Mouse (Mus musculus) E14TG2a.4 (cell line): ENCODE results near the gene Wwc1.

Experiments
- H3K27me3 ChIP-seq: 2 replicates; pipeline ENCODE4 v1.6.1; 2014; ENCODE audit warnings: low read length, control low read depth; ENCODE audit not compliant: insufficient read depth
- H3K36me3 ChIP-seq: 2 replicates; pipeline ENCODE4 v1.6.1; 2014; ENCODE audit warnings: low read length, control low read depth; ENCODE audit not compliant: insufficient read depth
- H3K4me1 ChIP-seq: replicated peaks from 2 replicates; pipeline ENCODE4 v1.6.1; 2014; ENCODE audit warnings: low read depth, low read length, control low read depth
- H3K4me3 ChIP-seq: replicated peaks from 2 replicates; pipeline ENCODE4 v1.5.1; 2014; ENCODE audit warnings: mild to moderate bottlenecking, low read length
- H3K9me3 ChIP-seq: 2 replicates; pipeline ENCODE4 v1.6.1; 2014; ENCODE audit warnings: low read length, control low read depth
- CTCF ChIP-seq: conservative IDR thresholded peaks from 2 replicates; pipeline ENCODE4 v1.5.1; 2014; ENCODE audit warnings: low read length
- NANOG ChIP-seq: IDR thresholded peaks from 2 replicates; pipeline ENCODE4 v1.6.1; 2014; ENCODE audit warnings: borderline replicate concordance, low read length, mixed read lengths
- POU5F1 ChIP-seq: IDR thresholded peaks from 2 replicates; pipeline ENCODE4 v1.6.1; 2014; ENCODE audit warnings: low read length, borderline replicate concordance

The Wwc1 gene

GRCm38 (mm10) chr11:35977796-35978195 is 2.5 kb downstream of the Wwc1 start:
- Histone ChIP-seq H3K9me3 (no peaks in the 10 kb centered on the region), H3K4me3 (no peak overlapping the region), H3K4me1 (peaks cover 84% of the 10 kb centered on the region), H3K36me3 (peaks cover 11% of the 10 kb centered on the region), H3K27me3 (peaks cover 34% of the 10 kb centered on the region)
- no peak for TF ChIP-seq POU5F1
- no peak for TF ChIP-seq NANOG
- TF ChIP-seq CTCF, result no peak

GRCm38 (mm10) chr11:35977096-35977495 is 3.2 kb downstream of the Wwc1 start:
- Histone ChIP-seq H3K36me3 (peaks cover 11% of the 10 kb centered on the region), H3K27me3 (peaks cover 34% of the 10 kb centered on the region), H3K9me3 (no peaks in the 10 kb centered on the region), H3K4me1 (peaks cover 85% of the 10 kb centered on the region), H3K4me3 (no peak overlapping the region)
- TF ChIP-seq CTCF (no peak), NANOG (no peak), POU5F1 (no peak)

- Histone ChIP-seq H3K4me3 (0 out of 2 replicates have a peak overlapping the region, but pooled peaks have one; percentile 11), H3K9me3 (no peaks in the 10 kb centered on the region), H3K27me3 (peaks cover 27% of the 10 kb centered on the region), H3K36me3 (peaks cover 11% of the 10 kb centered on the region), H3K4me1 (peaks cover 85% of the 10 kb centered on the region)
- TF ChIP-seq NANOG (no peak), CTCF (no peak), POU5F1 (no peak)
These were observed 3.8 kb downstream of the Wwc1 start for GRCm38 (mm10) chr11:35976482-35976881.

DNA sequence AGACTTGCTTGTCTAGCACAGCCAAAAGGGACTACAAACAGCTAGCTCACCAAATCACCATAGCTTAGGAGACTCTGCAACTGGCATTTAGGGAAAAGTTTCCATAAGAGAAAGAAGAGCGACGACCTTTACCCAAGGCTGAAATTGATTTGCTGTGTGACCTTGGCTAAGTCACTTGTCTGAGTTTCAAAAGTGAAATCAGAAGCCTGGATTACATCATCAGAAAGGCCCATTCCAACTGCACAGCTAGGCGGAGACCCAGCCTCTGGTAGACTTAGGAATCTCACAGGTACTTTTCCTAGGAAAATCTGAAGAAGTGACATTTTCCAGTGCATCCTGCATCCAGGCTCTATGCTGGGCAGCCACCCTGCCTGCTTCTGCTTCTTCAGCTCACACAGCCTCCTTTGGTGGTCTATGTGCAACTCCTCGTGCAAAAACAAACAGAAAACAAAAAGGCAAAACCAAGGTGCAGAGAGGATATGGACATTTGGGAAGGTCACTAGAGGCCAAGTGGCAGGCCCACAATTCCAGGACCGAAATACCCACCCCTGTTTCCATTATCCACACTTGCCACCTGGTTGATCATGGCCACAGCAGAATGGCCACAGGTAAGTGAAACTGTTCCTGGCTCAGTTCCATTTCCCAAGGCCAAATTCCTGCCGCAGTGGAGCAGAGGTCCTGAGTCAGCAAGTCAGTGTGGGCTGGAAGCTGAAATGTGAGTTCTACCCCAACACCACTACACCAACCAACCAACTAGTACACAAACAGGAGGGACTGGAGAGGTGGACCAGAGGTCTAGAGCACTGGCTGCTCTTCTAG is 5.5 kb downstream of the Wwc1 start:
- peaks cover 19% of the 10 kb centered on the region; the same call in 1 of the 2 replicates for H3K27me3 ChIP-seq
- H3K36me3 ChIP-seq, result peaks cover 20% of the 10 kb centered on the region
- H3K4me3 ChIP-seq, result no peak overlapping the region
- TF ChIP-seq POU5F1 (no peak), NANOG (no peak), CTCF (no peak)
- H3K4me1 ChIP-seq, result peaks cover 85% of the 10 kb centered on the region
- H3K9me3 ChIP-seq, result no peaks in the 10 kb centered on the region

GRCm38 (mm10) chr11:35973135-35973534 is 7.2 kb downstream of the Wwc1 start:
- peaks cover 22% of the 10 kb centered on the region for H3K36me3 ChIP-seq
- H3K9me3 ChIP-seq, result no peaks in the 10 kb centered on the region
- TF ChIP-seq CTCF (no peak), POU5F1 (no peak), NANOG (no peak)
- H3K27me3 ChIP-seq, result 0 out of 2 replicates have a peak, but pooled peaks cover 5% of the 10 kb centered on the region
- no peak overlapping the region for H3K4me3 ChIP-seq
- peaks cover 75% of the 10 kb centered on the region for H3K4me1 ChIP-seq

GRCm38 (mm10) chr11:35972270-35972931 is 7.9 kb downstream of the Wwc1 start:
- peaks cover 27% of the 10 kb centered on the region for H3K36me3 ChIP-seq
- H3K9me3 ChIP-seq, result no peaks in the 10 kb centered on the region
- TF ChIP-seq NANOG (no peak), CTCF (no peak), POU5F1 (no peak)
- no peak overlapping the region for H3K4me3 ChIP-seq
- H3K4me1 ChIP-seq, result peaks cover 75% of the 10 kb centered on the region
- H3K27me3 ChIP-seq, result no peaks in the 10 kb centered on the region

GRCm38 (mm10) chr11:35970806-35971705 is 9.3 kb downstream of the Wwc1 start:
- TF ChIP-seq POU5F1, result no peak
- no peak for TF ChIP-seq NANOG
- TF ChIP-seq CTCF, result no peak
- H3K27me3 ChIP-seq, result no peaks in the 10 kb centered on the region

GRCm38 (mm10) chr11:35968291-35968690 is 12.0 kb downstream of the Wwc1 start:
- no peak for TF ChIP-seq POU5F1
- no peak for TF ChIP-seq CTCF
- TF ChIP-seq NANOG, result no peak
- H3K27me3 ChIP-seq, result no peaks in the 10 kb centered on the region

More at GRCm38 (mm10) chr11:35970806-35971705, 9.3 kb downstream of the Wwc1 start:
- Histone ChIP-seq H3K36me3 (peaks cover 27% of the 10 kb centered on the region), H3K9me3 (no peaks in the 10 kb centered on the region), H3K4me1 (peaks cover 62% of the 10 kb centered on the region), H3K4me3 (no peak overlapping the region)

More at GRCm38 (mm10) chr11:35968291-35968690, 12.0 kb downstream of the Wwc1 start:
- H3K4me1 ChIP-seq, result peaks cover 46% of the 10 kb centered on the region
- H3K36me3 ChIP-seq, result peaks cover 23% of the 10 kb centered on the region
- no peaks in the 10 kb centered on the region for H3K9me3 ChIP-seq
- H3K4me3 ChIP-seq, result no peak overlapping the region; the same call in 1 of the 2 replicates
